9 mouse cellular contexts compared by ENCODE assay signal in the genomic region with DNA sequence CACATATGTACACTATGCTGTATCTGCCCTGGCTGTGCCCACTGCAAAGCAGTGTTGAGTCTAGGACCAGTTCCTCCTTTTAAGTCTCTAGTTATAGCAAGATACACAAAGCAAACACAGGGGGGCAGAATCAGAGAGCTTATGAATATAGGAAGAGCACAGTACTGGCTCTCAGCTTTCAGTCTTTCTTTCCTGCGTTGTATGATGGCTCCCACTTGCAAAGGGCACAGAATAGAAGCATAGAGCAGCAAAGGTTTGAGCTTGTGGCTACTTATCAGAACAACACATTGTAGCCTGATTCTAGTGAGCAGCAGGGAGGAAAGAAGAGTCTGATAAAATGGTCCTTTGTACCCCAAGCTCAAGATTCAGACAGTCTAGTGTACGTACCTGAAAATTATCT. TPM values are rescaled to one million over a fixed set of nuclear protein-coding genes. Genes with fewer than 3 reads are reported as not detected.
DNase-seq lines count a peak whose midpoint lies in the region; ATAC-seq and TF ChIP-seq lines count a peak whose summit lies in the region.
"Had no signal": no experiment of that assay in that cellular context is flagged by ENCODE, and none has a peak within 500 bp of the region (broad histone marks: within the 10 kb centered on the region; RNA-seq: fewer than 3 reads in every experiment).

No protein-coding gene starts in this region.

- TF ChIP-seq CTCF in CH12.LX (conservative IDR thresholded peaks at IDR 0.05 in 1 of 2, IDR thresholded peaks at IDR 0.05 in 1 of 2; ENCODE audit: low read depth in 2 of 2, low read length in 2 of 2) = peak in 1 of 2 experiments; percentile 88; a peak in 2 of 4 replicates

- TF ChIP-seq EP300 in CH12.LX (IDR thresholded peaks at IDR 0.05; ENCODE audit: low read length) = no peak

- no peaks in the 10 kb centered on the region for H3K36me3 ChIP-seq in CH12.LX (replicated peaks in 1 of 2; ENCODE audit: control insufficient read depth in 1 of 2, insufficient read depth in 1 of 2, low read length in 1 of 2)

- no peak overlapping the region for H3K27ac ChIP-seq in CH12.LX (ENCODE audit: insufficient read depth, low read depth)

- no peak overlapping the region for H3K4me3 ChIP-seq in CH12.LX (replicated peaks in 1 of 3; ENCODE audit: low read depth in 2 of 3, low read length in 2 of 3, poor library complexity in 1 of 3)

- H3K4me2 ChIP-seq in CH12.LX (ENCODE audit: insufficient read depth, low read depth, poor library complexity, severe bottlenecking) = no peak overlapping the region

- in situ Hi-C loops in CH12.LX (cut with MboI; ENCODE audit: low pct_ligation_motif_present, low pct_unique_long_range_greater_than_20kb, low sequenced_read_pairs) = no loop called here

- TF ChIP-seq RAD21 in CH12.LX (IDR thresholded peaks at IDR 0.05; ENCODE audit: low read depth, low read length) = peak; percentile 88

- no peak overlapping the region for H3K9ac ChIP-seq in CH12.LX (ENCODE audit: insufficient read depth, low read depth)

- dilution Hi-C loops in CH12.LX (cut with MboI; ENCODE audit: extremely low pct_ligation_motif_present, extremely low pct_unique_long_range_greater_than_20kb, low sequenced_read_pairs) = no loop called here

- no peaks in the 10 kb centered on the region for H3K9me3 ChIP-seq in CH12.LX (replicated peaks; ENCODE audit: low read length)

- no peaks in the 10 kb centered on the region for H3K79me2 ChIP-seq in CH12.LX (replicated peaks; ENCODE audit: control insufficient read depth, extremely low read depth, insufficient read depth, poor library complexity, severe bottlenecking)

- TF ChIP-seq POLR2A in CH12.LX (IDR thresholded peaks at IDR 0.05; ENCODE audit: low read depth, low read length) = no peak

- H3K27me3 ChIP-seq in CH12.LX (replicated peaks) = no peaks in the 10 kb centered on the region

- peaks cover 5 to 60% of the 10 kb centered on the region in 2 experiments; a peak in 3 of 4 replicates for H3K4me1 ChIP-seq in CH12.LX (ENCODE audit: control insufficient read depth in 1 of 2, insufficient read depth in 2 of 2)

- ATAC-seq in hematopoietic stem cell, adult 5-6 weeks (replicated peaks in 1 of 2; ENCODE audit: insufficient read depth in 1 of 2, low FRiP score in 2 of 2, low TSS enrichment in 1 of 2, low read depth in 1 of 2, poor library complexity in 2 of 2, severe bottlenecking in 2 of 2) = peak; percentile 86 to 90
- ATAC-seq in megakaryocyte progenitor cell, adult 5-6 weeks (replicated peaks; ENCODE audit: poor library complexity) = peak; percentile 74

- peak; percentile 20 for DNase-seq in kidney, adult 9 months
- DNase-seq in kidney, postnatal 10 days = no peak
- peak; percentile 77 for DNase-seq in CH12.LX (ENCODE audit: extremely low read depth)
- DNase-seq in ovary, adult 18-20 months (ENCODE audit: low spot score) = no peak
- no peak for DNase-seq in adrenal gland, adult 18-20 months (ENCODE audit: low spot score in 2 of 2)
- DNase-seq in urinary bladder, postnatal 36 days (ENCODE audit: low spot score in 2 of 2) = no peak

TF ChIP-seq in CH12.LX, 34 proteins besides CTCF, POLR2A, EP300 and RAD21:
- peak; percentile 89 for TF ChIP-seq SMC3 (IDR thresholded peaks at IDR 0.05; ENCODE audit: low read depth, low read length)
- TF ChIP-seq NELFE (IDR thresholded peaks at IDR 0.05; ENCODE audit: low read depth, low read length) = no peak
- TF ChIP-seq JUND (conservative IDR thresholded peaks at IDR 0.05; ENCODE audit: low read depth, low read length) = 0 out of 2 replicates have a peak, but pooled peaks have one; percentile 9
- TF ChIP-seq ZC3H11A (IDR thresholded peaks at IDR 0.05; ENCODE audit: low read depth, low read length) = peak; percentile 39
- no peak for TF ChIP-seq MEF2A (IDR thresholded peaks at IDR 0.05; ENCODE audit: borderline replicate concordance, low read depth, low read length)
- 0 out of 2 replicates have a peak, but pooled peaks have one; percentile 26 for TF ChIP-seq ELF1 (IDR thresholded peaks at IDR 0.05; ENCODE audit: low read depth, low read length)
- TF ChIP-seq IRF4 (IDR thresholded peaks at IDR 0.05; ENCODE audit: low read depth, low read length) = peak; percentile 49; the same call in 1 of the 2 replicates
- no peak for TF ChIP-seq TBP (conservative IDR thresholded peaks at IDR 0.05; ENCODE audit: low read depth, low read length)
- TF ChIP-seq MAZ (IDR thresholded peaks at IDR 0.05; ENCODE audit: low read depth, low read length) = no peak
- no peak for TF ChIP-seq RCOR1 (conservative IDR thresholded peaks at IDR 0.05; ENCODE audit: low read depth, low read length)

RNA-seq across cellular contexts. Expression of a gene that starts 8.0 kb away (rescaled TPM):
- total RNA-seq in CH12.LX (2012; rRNA removed) (0.08 and 0.25 TPM in 2 replicates), CH12.LX (2014; rRNA removed) (not detected in 2 replicates)
- polyA plus RNA-seq in CH12.LX (2012; ENCODE audit: insufficient read length, low read depth) = not detected in 2 replicates
- 0.44 TPM in 1 of 2 replicates, not detected in the other for total RNA-seq in hematopoietic stem cell, adult 5-6 weeks (2017)
- 0.24 TPM in 1 of 2 replicates, not detected in the other for total RNA-seq in megakaryocyte progenitor cell, adult 5-6 weeks (2015)
- not detected in 2 replicates for total RNA-seq in megakaryocyte progenitor cell, adult 5-6 weeks (2017)
- not detected for total RNA-seq in adrenal gland, adult 18-20 months (2021)
- total RNA-seq: heart, adult 18-20 months had no signal

RNA-seq across cellular contexts. Expression of a gene that starts 17.7 kb away (rescaled TPM):
- total RNA-seq in CH12.LX (2012; rRNA removed) = 1.6 TPM in 2 replicates
- 4.9 and 5.8 TPM in 2 replicates for total RNA-seq in CH12.LX (2014; rRNA removed)
- polyA plus RNA-seq in CH12.LX (2012; ENCODE audit: insufficient read length, low read depth) = 1.2 and 1.6 TPM in 2 replicates
- 3.6 and 11.7 TPM in 2 replicates for total RNA-seq in hematopoietic stem cell, adult 5-6 weeks (2017)
- 4.5 and 5.1 TPM in 2 replicates for total RNA-seq in megakaryocyte progenitor cell, adult 5-6 weeks (2015)
- total RNA-seq in megakaryocyte progenitor cell, adult 5-6 weeks (2017) = 3.1 and 3.6 TPM in 2 replicates
- total RNA-seq in adrenal gland, adult 18-20 months (2021) = 1 to 10 TPM; 1.1 to 1.7 TPM

RNA-seq across cellular contexts. Expression of a gene that starts 35.6 kb away (rescaled TPM):
- total RNA-seq in CH12.LX (2012; rRNA removed) (0.04 TPM in 1 of 2 replicates, not detected in the other), CH12.LX (2014; rRNA removed) (not detected in 2 replicates)
- not detected in 2 replicates for polyA plus RNA-seq in CH12.LX (2012; ENCODE audit: insufficient read length, low read depth)
- 0.35 and 1.8 TPM in 2 replicates for total RNA-seq in hematopoietic stem cell, adult 5-6 weeks (2017)
- 0.42 and 0.49 TPM in 2 replicates for total RNA-seq in megakaryocyte progenitor cell, adult 5-6 weeks (2015)
- total RNA-seq in megakaryocyte progenitor cell, adult 5-6 weeks (2017) = 0.42 and 0.57 TPM in 2 replicates
- not detected for total RNA-seq in adrenal gland, adult 18-20 months (2021)
- total RNA-seq: heart, adult 18-20 months had no signal

Comparison
In these comparisons a context has a peak if more than half of its experiments do, and no peak if none do; other contexts are left out.
1. DNase-seq: peak in kidney, adult 9 months (single experiment) and CH12.LX (single experiment); none in kidney, postnatal 10 days (single experiment), ovary, adult 18-20 months (single experiment), adrenal gland, adult 18-20 months (0 of 2) and urinary bladder, postnatal 36 days (0 of 2).